Mouse (Mus musculus): Measurements from ENCODE around the gene Nudt4. TPM values are rescaled to one million over a fixed set of nuclear protein-coding genes. Genes with fewer than 3 reads are reported as not detected.
"Not testable (repeated sequence)": the region's sequence is repeated elsewhere in the genome, so short reads cannot be mapped to it uniquely, and the experiment has no call there.

The Nudt4 gene
- polyA plus RNA-seq, 1 experiment from 2014 or later: 79.2 TPM

DNA sequence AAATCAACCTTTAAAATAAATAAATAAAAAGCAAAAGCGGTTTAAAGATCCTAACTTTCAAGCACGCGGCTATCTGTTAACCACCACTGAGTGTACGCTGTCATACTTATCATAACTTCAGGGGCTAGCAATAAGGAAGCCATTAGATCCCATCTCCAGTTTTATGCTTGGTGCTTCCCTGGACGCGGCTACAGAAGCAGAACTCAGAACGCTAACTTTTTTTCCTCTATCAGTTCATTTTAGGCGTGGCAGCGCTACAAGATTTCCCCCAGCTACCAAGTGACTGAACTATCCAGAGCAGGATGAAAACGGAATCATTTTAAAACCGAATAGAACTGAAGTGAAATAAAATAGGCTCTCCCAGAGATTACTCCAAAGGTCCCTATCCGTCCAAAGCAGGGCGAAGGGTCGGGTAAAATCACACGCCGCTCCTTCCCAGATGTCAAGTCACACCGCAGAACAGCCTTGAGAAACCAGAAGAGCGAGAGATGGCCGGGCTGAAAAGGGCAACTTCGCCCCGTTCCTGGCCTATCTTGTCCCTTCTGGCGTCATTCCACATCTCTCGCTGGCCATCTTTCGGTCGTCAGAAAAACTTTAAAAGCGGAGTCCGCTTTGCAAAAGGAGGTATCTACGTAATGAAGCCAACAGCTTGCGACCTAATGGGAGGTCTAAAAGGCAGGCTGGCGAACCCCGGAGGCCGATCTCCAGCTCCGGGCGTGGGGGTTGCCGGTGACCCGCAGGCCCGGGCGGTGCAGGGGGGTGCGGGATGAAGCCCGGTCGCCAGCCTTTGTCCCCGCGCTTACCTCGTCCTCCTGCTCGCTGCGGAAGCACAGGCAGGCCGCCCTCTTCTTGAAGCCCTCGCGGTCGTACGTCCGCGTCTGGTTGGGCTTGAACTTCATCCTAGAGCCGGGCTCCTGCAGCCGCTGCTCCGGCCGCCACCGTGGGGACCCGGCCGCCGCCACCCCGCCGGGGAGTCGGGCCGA, 796 bp downstream of the Nudt4 start:
- Histone ChIP-seq H3K4me1 (peaks cover 35% of the 10 kb centered on the region), H3K27me3 (no peaks in the 10 kb centered on the region), H3K27ac (replicated peaks) (peak overlapping the region; percentile 92), H3K4me3 (peak overlapping the region; percentile 96), H3K36me3 (no peaks in the 10 kb centered on the region), H3K9me3 (no peaks in the 10 kb centered on the region), H3K9ac (replicated peaks) (peak overlapping the region; percentile 94), H3K4me2 (replicated peaks) (peak overlapping the region; percentile 75)
- ATAC-seq (replicated peaks): peak; percentile 62
- WGBS: under 1% methylated on average over 65 of the region's 65 CpGs

DNA sequence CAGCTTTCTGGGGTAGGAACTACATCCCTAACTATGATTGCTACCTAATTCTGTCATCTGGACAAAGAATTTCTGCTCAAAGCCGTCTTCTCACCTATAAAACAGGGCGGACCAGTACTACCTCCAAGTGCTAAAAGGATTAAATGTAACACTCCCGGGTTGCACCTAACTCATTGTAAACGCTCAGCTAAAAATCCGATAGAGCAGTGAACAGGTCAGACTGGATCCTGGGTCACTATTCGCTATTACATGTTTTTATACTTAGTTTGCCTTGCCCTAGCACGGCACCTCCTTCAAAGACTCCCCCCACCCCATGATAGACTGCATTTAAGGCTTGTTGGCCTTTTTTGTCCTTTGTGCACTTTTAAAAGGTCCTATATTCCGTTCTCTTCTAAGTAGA, 1.6 kb downstream of the Nudt4 start:
- WGBS: 8% methylated on average over 8 of the region's 8 CpGs

DNA sequence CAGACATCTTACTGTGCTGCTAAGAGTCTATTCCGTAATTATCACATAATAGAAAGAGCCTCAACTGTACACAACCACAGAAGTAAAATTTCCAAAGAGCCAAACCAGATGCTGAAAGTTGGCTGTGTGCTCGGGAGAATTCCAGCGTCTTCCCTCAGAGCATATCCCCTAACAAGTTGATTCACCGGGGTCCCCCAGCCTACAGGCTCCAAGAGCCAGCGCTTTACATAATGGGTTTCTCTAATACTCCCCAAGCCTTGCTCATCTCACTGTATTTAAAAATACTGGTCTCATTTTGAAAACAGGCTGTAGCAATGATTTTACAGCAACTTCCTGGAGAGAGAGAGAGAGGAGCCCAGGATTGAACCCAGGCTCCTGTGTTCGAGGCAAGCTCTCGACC, 2.3 kb downstream of the Nudt4 start:
- 47% methylated on average over 7 of the region's 7 CpGs for WGBS

More for the DNA sequence above, 1.6 kb downstream of the Nudt4 start:
- H3K9ac ChIP-seq (replicated peaks): peak overlapping the region; percentile 94
- no peak overlapping the region for H3K27ac ChIP-seq (replicated peaks)
- H3K4me1 ChIP-seq: peaks cover 35% of the 10 kb centered on the region
- H3K4me3 ChIP-seq: peak overlapping the region; percentile 96
- H3K9me3 ChIP-seq: no peaks in the 10 kb centered on the region
- H3K27me3 ChIP-seq: no peaks in the 10 kb centered on the region
- no peaks in the 10 kb centered on the region for H3K36me3 ChIP-seq
- ATAC-seq (replicated peaks): no peak
- H3K4me2 ChIP-seq (replicated peaks): peak overlapping the region; percentile 75

DNA sequence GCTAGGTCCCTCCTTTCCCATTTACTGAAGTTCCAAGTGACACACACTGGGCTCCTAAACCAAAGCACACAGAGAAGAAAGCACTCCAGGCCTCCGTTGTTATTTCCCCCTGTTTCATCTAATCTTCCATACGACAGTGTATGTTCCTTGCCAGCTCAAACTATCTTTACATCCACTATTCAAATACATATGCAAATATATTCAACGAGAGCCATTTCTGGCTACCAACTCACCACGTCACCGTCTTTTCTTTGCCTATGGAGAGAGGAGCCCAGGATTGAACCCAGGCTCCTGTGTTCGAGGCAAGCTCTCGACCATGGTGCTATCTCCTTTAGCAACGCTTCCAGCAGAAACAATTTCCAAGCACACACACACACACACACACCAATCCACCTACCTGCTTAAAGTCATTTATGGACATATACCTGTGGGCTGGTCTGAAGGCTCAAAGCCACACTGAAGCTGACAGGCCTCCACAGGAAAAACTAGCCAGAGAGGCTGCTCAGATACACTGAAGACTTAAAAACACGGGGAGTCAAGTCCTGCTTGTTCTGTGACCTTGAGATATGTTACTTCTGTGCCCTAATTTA, 3.5 kb downstream of the Nudt4 start:
- no peaks in the 10 kb centered on the region for H3K27me3 ChIP-seq
- peaks cover 35% of the 10 kb centered on the region for H3K4me1 ChIP-seq
- peak overlapping the region; percentile 4; the same call in 1 of the 2 replicates for H3K4me3 ChIP-seq
- H3K27ac ChIP-seq (replicated peaks): no peak overlapping the region
- no peaks in the 10 kb centered on the region for H3K36me3 ChIP-seq
- 72% methylated on average over 9 of the region's 9 CpGs for WGBS
- no peak overlapping the region for H3K9ac ChIP-seq (replicated peaks)
- no peaks in the 10 kb centered on the region for H3K9me3 ChIP-seq
- peak overlapping the region; percentile 24; the same call in 1 of the 2 replicates for H3K4me2 ChIP-seq (replicated peaks)
- ATAC-seq (replicated peaks): no peak

More for the DNA sequence above, 2.3 kb downstream of the Nudt4 start:
- ATAC-seq (replicated peaks): no peak
- Histone ChIP-seq H3K4me2 (replicated peaks) (peak overlapping the region; percentile 75), H3K27ac (replicated peaks) (no peak overlapping the region), H3K27me3 (no peaks in the 10 kb centered on the region), H3K36me3 (no peaks in the 10 kb centered on the region), H3K9ac (replicated peaks) (0 out of 2 replicates have a peak overlapping the region, but pooled peaks have one; percentile 14), H3K4me1 (peaks cover 35% of the 10 kb centered on the region), H3K9me3 (no peaks in the 10 kb centered on the region), H3K4me3 (peak overlapping the region; percentile 96)

DNA sequence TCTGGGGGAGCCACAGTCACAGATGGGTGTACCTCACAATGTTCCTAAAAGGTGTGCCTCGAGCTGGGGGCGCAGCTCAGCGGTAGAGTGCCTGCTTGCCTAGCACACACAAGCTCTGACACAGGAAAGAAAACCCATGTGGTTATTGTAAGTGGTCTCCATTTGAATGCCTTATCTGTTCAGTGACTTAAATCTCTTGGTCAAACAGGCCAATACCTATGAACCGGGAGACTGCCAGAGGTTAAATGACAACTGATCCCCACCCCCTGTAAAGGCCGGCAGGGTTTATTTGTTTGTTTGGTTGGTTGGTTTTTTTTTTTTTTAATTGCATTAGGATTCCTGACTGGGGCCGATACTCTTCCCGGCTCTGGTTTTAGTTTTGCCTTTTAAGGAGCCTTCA, 4.5 kb downstream of the Nudt4 start:
- ATAC-seq (replicated peaks): no peak

DNA sequence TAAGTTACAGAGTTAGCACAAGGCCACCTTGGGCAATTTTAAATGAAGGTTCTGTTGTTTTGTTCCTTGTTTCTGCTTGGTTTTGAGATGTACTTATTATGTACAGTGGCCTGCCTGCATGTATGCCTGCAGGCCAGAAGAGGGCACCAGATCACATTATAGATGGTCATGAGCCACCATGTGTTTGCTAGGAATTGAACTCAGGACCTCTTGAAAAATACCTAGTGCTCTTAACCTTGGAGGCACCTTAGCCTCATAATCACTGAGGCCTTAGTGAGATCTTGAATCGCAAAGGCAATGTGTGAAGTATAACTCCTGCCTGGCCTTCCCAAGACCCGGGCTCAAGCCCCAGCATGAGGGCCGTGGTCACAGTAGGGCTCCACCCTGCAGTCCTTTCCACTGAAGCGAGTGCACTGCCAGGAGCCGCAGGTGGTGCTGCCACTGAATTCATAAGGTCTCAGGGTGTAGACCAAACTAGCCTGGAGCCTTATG, 6.6 kb downstream of the Nudt4 start:
- Histone ChIP-seq H3K27ac (replicated peaks) (no peak overlapping the region), H3K27me3 (no peaks in the 10 kb centered on the region), H3K4me3 (no peak overlapping the region), H3K9ac (replicated peaks) (no peak overlapping the region), H3K4me2 (replicated peaks) (no peak overlapping the region), H3K36me3 (no peaks in the 10 kb centered on the region), H3K9me3 (no peaks in the 10 kb centered on the region), H3K4me1 (peaks cover 28% of the 10 kb centered on the region)
- 87% methylated on average over 5 of the region's 5 CpGs for WGBS
- no peak for ATAC-seq (replicated peaks)

More for the DNA sequence above, 4.5 kb downstream of the Nudt4 start:
- H3K9me3 ChIP-seq: no peaks in the 10 kb centered on the region
- no peaks in the 10 kb centered on the region for H3K27me3 ChIP-seq
- H3K4me3 ChIP-seq: no peak overlapping the region
- H3K36me3 ChIP-seq: no peaks in the 10 kb centered on the region
- H3K4me2 ChIP-seq (replicated peaks): no peak overlapping the region
- no peak overlapping the region for H3K27ac ChIP-seq (replicated peaks)
- peaks cover 32% of the 10 kb centered on the region for H3K4me1 ChIP-seq
- no peak overlapping the region for H3K9ac ChIP-seq (replicated peaks)
- WGBS: 81% methylated on average over 7 of the region's 7 CpGs

DNA sequence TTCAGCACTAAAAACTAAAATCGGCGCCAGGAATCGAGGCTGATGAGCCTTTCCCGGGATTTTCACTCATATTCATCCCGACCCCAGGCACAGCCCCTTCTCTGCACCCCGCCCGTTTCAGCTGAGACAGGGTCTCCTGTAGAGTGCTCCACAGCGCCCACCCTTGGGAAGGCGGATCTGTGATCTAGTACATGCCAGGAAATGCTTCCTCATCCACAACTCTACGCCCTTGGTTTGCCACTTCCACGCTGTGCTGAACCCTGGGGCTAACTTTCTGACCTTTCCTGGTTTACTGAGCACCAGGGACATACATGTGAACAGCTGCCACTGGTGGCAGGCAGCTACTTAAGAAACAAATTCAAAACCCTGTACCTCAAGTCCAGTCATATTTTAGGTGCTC, 8.1 kb downstream of the Nudt4 start:
- H3K4me3 ChIP-seq: no peak overlapping the region
- no peak overlapping the region for H3K9ac ChIP-seq (replicated peaks)
- no peak for ATAC-seq (replicated peaks)
- no peaks in the 10 kb centered on the region for H3K36me3 ChIP-seq
- H3K4me1 ChIP-seq: peaks cover 22% of the 10 kb centered on the region
- no peak overlapping the region for H3K27ac ChIP-seq (replicated peaks)
- no peaks in the 10 kb centered on the region for H3K27me3 ChIP-seq
- H3K4me2 ChIP-seq (replicated peaks): no peak overlapping the region
- H3K9me3 ChIP-seq: no peaks in the 10 kb centered on the region
- 84% methylated on average over 11 of the region's 11 CpGs for WGBS

DNA sequence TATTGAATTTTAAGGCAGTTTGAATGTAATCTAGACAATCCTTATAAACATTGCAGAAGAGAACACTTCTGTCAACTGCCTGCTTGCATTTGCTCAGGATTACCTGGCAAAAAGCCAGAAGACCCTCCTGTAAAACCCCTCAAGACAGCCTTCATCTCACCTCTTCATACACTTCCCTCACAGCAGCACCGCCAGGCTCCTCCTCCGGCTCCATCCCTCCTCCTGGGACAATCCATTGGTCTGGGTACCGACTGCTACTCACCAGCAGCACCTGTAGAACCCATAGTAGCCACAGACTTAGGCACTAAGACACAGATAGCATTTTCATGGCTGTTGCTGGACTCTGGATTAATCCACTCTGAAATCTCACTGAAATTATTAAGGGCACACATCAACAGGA, 11.6 kb downstream of the Nudt4 start:
- no peaks in the 10 kb centered on the region for H3K27me3 ChIP-seq
- H3K36me3 ChIP-seq: peaks cover 15% of the 10 kb centered on the region
- WGBS: 67% methylated on average over 3 of the region's 3 CpGs
- no peak overlapping the region for H3K27ac ChIP-seq (replicated peaks)
- H3K9ac ChIP-seq (replicated peaks): no peak overlapping the region
- ATAC-seq (replicated peaks): peak; percentile 27; the same call in 1 of the 2 replicates
- no peak overlapping the region for H3K4me2 ChIP-seq (replicated peaks)
- peaks cover 6% of the 10 kb centered on the region; the same call in 1 of the 2 replicates for H3K4me1 ChIP-seq
- no peaks in the 10 kb centered on the region for H3K9me3 ChIP-seq
- no peak overlapping the region for H3K4me3 ChIP-seq

DNA sequence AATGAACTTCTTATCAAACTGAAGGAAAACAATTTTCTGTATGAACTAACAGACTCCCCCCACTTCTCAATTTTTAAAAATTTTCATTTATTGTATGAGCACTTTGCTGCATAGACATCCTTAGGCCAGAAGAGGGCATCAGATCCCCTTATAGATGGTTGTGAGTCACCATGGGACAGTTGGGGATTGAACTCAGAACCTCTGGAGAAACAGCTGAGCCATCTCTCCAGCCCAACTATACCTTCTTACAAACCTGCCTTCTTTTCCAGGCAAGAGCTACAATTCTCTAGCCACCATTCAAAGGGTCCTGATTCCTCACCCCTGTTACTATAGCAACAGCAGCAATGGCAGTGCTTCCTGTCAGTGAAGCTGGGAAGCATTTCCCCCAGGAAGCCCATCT, 12.2 kb downstream of the Nudt4 start:
- ATAC-seq (replicated peaks): 0 out of 2 replicates have a peak, but pooled peaks have one; percentile 28
- Histone ChIP-seq H3K4me1 (peaks cover 6% of the 10 kb centered on the region; the same call in 1 of the 2 replicates), H3K4me3 (no peak overlapping the region), H3K36me3 (peaks cover 18% of the 10 kb centered on the region), H3K9ac (replicated peaks) (no peak overlapping the region), H3K27me3 (no peaks in the 10 kb centered on the region), H3K4me2 (replicated peaks) (no peak overlapping the region), H3K27ac (replicated peaks) (no peak overlapping the region), H3K9me3 (no peaks in the 10 kb centered on the region)

DNA sequence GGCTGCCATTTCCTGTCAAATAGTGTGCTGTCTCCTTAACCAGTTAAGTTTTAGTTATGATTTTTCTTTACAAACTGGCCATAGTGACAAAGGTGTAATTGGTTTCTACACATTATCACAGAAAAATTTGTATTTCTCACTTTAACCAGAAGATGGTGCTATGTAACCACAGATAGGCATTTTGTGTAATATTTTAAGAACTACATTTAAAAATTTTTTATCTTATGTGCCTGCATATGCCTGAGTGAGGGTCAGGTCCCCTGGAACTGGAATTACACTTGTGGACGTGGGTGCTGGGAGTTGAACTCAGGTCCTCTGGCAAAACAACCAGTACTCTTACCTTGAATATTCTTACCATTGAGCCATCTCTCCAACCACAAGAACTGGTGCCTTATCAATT, 13.4 kb downstream of the Nudt4 start:
- Histone ChIP-seq H3K9ac (replicated peaks) (no peak overlapping the region), H3K27me3 (no peaks in the 10 kb centered on the region), H3K4me3 (no peak overlapping the region), H3K27ac (replicated peaks) (no peak overlapping the region; the same call in 1 of the 2 replicates), H3K4me2 (replicated peaks) (no peak overlapping the region), H3K4me1 (peaks cover 6% of the 10 kb centered on the region; the same call in 1 of the 2 replicates), H3K36me3 (peaks cover 22% of the 10 kb centered on the region), H3K9me3 (no peaks in the 10 kb centered on the region)
- 60% methylated on average over 1 of the region's 1 CpGs for WGBS
- no peak for ATAC-seq (replicated peaks)

DNA sequence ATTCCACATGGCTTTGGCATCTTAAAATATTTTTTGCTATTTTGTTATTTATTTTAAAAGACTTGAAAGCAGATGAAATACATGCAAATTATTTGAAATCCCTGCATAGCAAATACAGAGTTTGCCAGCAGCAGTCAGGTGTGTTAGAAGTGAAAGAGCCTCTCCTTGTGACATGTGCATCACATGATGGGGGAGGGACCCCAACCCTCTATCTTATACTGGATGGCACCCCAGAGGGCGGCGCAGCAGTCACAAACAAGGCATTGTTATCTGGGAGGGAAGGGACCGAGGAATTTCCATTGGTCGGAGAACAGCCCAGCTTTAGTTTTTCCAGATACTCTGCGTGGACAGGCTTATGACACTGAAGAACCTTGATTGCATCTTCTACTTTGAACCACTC, 14.9 kb downstream of the Nudt4 start:
- H3K4me3 ChIP-seq; H3K27ac ChIP-seq (replicated peaks); H3K9me3 ChIP-seq; H3K4me2 ChIP-seq (replicated peaks); H3K9ac ChIP-seq (replicated peaks); H3K27me3 ChIP-seq; ATAC-seq (replicated peaks): not testable (repeated sequence)
- H3K4me1 ChIP-seq: peaks cover 12% of the 10 kb centered on the region
- 51% methylated on average over 5 of the region's 5 CpGs for WGBS
- peaks cover 29% of the 10 kb centered on the region for H3K36me3 ChIP-seq

Data from forebrain, embryonic 15.5 days (tissue).